Mouse (Mus musculus) thymus, postnatal 25 days (tissue): ENCODE data around the gene Cgas.

Experiments
- DNase-seq: peaks from one replicate; pipeline ENCODE4 v3.0.0; 2022

Cgas gene

GRCm38 (mm10) chr9:78457026-78457425 lies 14.0 kb upstream of the Cgas start:
- no peak for DNase-seq

DNA sequence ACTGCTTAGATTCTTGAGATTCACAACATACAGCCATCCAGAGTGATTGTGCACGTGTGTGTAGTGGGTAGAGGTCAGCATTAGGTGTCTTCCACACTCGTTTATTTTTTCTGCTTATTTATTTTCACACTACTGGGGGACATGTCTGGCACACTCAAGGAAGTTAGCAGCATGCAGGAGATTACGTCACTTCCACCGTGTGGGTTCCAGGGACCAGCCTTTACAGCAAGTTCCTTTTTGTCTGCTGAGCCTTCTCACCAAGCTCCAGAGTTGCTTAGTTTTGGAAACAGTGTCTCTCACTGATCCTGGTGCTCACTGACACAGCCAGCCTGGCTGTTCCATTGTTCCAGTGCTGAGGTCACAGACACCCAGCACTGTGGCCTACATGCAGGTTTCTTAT lies 8.3 kb upstream of the Cgas start:
- DNase-seq = peak; percentile 33

DNA sequence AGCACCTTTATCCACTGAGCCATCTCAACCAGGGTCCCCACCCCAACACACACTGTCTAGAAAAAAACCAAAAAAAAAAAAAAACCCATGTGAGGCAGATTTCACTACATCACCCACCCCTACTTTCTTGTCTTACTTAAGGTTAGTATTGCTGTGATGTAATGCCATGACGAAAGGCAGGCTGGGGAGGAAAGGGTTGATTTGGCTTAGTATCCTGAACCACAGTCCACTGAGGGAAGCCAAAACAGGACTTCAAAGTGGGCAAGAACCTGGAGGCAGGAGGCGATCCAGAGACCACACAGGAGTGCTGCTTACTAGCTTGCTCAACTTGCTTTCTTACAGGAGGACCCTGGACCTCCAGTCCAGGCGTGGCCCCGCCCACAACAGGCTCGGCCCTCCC lies 7.4 kb upstream of the Cgas start:
- no peak for DNase-seq

DNA sequence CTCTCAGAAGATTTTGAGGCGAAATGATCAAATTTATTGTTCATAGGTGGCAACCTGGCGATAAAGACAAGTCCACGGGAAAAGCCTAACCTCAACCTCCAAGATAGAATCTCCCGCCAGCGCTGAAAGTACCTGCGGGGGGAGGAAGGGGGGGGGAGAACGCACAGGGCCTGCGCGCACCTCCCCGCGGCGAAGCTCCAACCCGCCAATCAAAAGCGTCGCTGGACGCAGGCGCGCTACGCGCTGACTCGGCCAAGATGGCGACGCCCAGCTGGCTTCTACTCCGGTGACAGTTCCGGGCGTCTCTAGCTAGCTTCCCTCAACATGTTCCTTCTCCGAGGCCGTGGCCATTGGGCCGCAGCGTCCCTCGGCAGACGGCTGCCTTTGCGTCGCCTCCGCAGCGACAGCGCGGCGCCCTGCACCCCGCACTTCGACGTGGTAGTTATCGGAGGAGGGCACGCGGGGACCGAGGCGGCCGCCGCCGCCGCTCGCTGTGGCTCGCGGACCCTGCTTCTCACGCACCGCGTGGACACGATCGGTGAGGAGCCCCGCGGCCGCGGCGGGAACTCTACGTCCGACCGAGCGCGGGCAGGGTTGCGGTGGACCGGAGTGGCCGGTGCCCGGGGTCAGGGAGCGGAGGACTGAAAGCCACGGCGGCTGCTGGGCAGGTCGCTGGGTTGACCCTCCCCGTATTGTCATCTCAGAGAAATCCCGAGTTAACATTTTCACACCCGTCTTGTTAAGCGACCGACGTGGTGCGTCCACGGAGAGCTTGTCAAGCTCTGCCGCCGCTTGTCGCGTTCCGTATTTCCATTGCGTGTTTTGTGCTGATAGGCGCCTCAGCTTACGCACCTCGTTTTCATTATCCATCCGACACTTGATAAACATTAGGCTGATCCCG lies 5.2 kb upstream of the Cgas start, which contains the start of the genes Mto1 and Gm17324:
Mto1 (plus strand) TSS at position 236 of the 901 bp plus-strand sequence.
Gm17324 (minus strand) TSS at position 814 of the 901 bp plus-strand sequence.
- peak; percentile 90 for DNase-seq

- DNase-seq = no peak
Measured at GRCm38 (mm10) chr9:78447606-78447972, 4.6 kb upstream of the Cgas start.

DNA sequence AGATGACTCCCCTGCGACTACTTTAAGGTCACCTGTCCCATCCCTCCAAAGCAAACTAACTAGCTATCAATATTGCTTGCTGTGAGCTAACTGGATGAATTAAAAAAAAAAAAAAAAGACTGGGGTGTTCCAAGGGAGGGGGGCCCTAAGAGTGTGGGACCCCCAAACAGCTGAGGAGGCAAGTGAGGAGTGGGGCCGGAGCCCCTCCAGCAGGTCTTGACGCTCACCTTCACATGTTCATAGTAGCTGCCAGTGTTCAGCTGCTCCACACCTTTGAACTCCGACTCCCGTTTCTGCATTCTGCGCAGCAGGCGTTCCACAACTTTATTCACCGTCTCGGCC lies 829 bp downstream of the Cgas start:
- DNase-seq = no peak

DNA sequence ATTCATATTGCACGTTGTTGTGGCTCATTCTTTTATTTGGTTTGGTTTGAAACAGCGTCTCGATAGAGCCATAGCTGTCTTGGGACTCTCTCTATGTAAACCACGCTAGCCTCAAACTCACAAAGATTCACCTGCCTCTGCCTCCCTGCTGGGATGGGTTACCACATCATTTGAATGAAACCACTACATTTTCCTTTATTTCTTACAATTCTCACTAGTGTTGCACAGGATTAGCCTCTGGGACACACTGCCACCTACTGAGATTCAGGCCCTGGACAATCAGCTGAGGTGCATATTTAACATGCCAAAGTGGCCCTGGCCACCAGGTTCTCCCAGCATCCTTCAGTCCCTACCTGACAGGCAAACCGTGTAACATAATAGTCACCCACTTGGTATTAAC lies 3.6 kb downstream of the Cgas start:
- DNase-seq = no peak

GRCm38 (mm10) chr9:78432471-78432870 lies 10.6 kb downstream of the Cgas start:
- no peak for DNase-seq

DNA sequence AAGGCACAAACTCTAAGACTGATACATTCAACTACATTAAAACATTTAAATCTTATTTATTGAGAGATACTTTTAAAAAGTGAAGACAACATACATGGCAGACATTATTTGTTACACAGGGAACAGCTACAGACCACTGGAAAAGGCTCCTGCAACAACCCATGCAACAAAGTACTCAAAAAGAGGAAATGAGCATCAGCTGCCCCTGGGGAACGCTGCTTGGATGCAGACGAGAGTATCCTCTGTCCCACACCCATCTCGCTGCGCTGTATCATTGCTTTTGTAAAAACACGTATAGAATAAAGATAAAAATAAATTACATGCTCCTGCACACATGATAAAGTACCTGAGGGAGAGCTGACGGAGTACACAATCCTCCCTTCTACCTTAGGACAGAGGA lies 12.6 kb downstream of the Cgas start:
- DNase-seq = no peak

DNA sequence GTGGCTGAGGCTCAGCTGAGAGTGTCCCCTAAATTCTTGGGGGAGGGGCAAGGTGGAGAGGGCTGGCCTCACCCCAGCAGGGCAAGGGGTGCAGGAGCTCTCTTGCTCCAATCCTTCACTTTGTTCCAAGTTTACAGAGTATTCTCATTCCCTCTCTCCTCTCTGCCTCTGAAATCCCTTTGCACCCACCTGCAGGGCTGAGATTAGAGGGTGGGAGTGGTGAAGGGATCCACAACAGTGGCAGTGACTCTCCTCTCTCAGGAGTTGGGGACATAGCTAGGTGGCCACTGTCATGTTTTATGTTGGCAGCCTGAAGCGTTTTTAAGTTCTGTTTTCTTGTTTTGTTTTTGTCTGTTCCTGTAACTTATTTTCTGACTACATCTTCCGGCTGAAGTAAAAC lies 13.5 kb downstream of the Cgas start:
- no peak for DNase-seq

DNA sequence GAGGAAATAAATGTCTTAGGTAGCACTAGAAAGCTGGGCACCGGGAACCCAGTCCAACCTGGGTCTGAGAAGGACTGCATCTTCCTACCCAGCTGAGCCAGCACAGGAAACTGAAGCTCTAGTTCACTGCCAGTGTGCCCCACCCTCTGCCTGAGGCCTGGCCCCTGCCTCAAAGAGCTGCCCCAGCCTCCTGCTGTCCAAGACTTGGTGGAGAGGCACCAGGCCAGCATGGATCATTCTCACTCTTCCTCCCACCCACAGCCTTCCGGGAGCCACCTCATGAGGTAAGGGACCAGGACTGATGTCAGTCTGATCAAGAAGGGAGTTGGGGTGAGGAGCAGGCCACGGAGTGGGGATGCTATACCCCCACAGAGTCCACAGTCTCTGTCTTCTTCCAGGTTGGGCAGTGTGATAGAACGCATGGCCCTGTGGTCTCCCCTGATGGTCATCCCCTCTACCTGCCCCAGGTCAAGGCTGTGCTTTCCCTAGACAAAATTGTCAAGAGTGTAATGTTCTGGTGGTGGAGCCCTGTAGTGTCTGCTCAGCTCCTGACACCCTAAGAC lies 14.1 kb downstream of the Cgas start:
- no peak for DNase-seq

GRCm38 (mm10) chr9:78428185-78428584 lies 14.9 kb downstream of the Cgas start:
- DNase-seq = no peak

DNA sequence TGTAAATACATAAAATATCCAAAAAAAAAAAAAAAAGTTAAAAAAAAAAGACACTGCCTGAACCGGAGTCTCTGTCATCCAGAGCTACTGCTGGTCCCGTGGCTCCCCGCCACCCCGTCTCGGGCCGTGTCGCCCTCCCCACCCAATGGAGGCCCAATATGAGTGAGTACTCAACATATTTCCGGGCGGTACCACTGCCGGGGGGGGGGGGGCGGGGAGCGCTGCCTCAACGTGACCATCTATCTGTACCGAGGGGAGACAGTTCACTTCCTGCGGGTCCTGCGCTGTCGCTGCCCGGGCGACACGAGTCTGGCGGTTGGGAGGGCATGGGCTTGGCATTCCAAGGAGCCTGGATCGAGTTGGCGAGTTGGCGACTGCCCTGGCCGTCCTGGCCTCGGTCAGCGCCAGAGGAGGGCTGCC lies 15.7 kb downstream of the Cgas start:
- DNase-seq = peak; percentile 22

- DNase-seq = no peak
Measured at GRCm38 (mm10) chr9:78401596-78401995, 41.4 kb downstream of the Cgas start.

DNA sequence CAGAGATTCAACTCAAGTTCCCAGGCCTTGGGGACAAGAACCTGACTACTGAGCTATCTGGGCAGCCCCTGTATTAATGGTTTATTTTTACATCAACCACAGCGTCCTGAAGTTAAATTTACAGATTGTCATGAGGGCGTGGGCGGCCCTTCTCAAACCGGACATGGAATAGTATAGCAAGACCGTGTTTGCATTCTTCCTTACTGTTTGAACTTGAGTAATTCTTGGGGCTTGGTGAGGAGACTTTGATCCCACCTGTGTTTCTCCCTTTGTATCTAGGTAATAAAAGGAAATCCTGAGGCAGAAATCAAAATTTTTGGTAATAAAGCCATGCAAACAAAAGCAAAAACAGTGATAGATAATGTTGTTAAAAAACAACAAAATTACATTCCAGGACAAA lies 42.5 kb downstream of the Cgas start:
- DNase-seq = no peak

GRCm38 (mm10) chr9:78396517-78396916 lies 46.5 kb downstream of the Cgas start:
- no peak for DNase-seq

DNA sequence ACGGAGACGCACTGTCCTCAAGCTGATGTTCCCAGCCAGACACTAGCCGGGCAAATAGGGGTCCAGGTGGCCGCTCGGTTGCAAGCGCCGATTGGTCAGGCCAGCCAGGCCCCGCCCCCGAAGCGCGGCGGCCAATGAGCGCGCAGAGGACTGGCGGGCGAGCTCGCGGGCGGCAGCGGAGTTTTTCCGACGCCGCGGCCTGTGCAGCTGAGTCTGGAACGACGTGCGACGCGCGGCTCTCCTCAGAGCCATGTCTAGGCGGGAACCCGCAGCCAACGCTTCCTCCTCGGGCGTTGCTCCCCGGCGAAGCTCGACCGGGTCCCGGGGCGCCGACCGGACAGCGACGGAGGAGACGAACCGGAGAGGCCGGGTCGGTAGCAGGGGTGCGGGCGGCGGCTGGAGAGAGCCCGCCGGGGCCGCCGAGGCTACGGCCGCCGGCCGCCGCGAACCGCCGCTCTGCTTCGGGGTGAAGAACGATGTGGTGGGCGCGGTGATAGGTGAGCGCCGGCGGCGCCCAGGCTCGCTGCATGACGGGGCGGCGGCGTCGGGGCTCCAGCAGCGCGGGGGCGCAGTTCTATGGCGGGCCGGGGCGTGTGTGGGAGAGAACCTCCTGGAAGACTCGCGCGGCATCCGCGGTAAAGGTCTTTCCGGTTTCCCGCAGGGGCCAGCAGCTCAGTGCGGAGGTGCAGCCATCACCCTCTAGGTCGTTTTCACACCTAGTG lies 47.2 kb downstream of the Cgas start, which contains the start of gene Ddx43:
Ddx43 (plus strand) TSS at position 148 of the 722 bp plus-strand sequence.
- peak; percentile 37 for DNase-seq

GRCm38 (mm10) chr9:78395244-78395629 lies 47.8 kb downstream of the Cgas start:
- no peak for DNase-seq

GRCm38 (mm10) chr9:78394602-78395001 lies 48.4 kb downstream of the Cgas start:
- DNase-seq = no peak

DNA sequence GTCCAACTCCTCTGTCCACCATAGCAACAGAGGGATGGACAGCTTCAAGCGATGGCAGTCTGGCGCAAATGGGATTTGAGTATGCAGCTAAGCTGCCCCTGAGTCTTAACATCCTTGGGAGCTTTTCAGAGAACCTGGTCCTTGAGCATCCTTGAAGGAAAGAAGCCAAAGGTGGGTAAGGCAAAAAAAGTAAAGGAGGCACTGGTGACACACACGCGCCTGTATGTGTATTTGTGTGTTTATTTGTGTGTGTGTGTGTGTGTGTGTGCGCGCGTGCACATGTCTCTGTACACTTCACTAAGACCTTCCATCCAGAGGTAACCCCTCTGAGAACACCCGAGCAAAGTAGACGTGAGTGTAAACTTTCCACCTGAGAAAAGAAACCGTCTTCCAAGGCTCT lies 49.3 kb downstream of the Cgas start:
- no peak for DNase-seq

GRCm38 (mm10) chr9:78389981-78390380 lies 53.1 kb downstream of the Cgas start:
- DNase-seq = no peak

GRCm38 (mm10) chr9:78386947-78387346 lies 56.1 kb downstream of the Cgas start:
- no peak for DNase-seq

DNA sequence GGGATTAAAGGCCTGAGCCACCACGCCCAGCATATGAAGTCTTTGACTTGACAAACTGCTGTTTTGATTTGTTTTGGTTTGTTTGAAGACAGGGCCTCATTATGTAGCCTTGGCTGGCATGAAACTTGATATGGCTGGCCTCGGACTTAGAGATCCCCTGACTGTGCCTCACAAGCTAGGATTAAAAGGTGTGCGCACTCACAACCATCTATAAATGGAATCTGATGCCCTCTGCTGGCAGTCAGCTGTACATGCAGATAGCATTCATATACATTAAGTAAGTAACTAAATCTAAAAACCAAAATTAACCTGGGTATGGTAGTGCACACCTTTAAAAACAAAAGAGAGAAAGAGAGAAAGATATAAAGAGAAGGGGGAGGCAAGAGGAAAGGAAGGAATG lies 57.1 kb downstream of the Cgas start:
- no peak for DNase-seq
